Mouse (Mus musculus) left cerebral cortex, adult 2 months (tissue): ENCODE measurements at regions not wholly inside any gene's neighbourhood (a gene's known extent, or its start where the extent isn't known, plus 50 kb on each side); places are given as distances from the start of the nearest gene placed in this dataset.

Experiments
- DNase-seq, 2 experiments: peaks; one replicate each; pipeline ENCODE4 v3.0.0; 2021 to 2022; ENCODE audit warnings: low spot score in 2 of 2, mixed read lengths in 1 of 2; ENCODE audit errors: extremely low spot score in 1 of 2
- H3K27ac ChIP-seq: fragments of 200-600 bp; 2 replicates; pipeline ENCODE4 v1.8.1; 2022
- H3K4me3 ChIP-seq: fragments of 200-600 bp; 2 replicates; pipeline ENCODE4 v1.8.1; 2022
- CTCF ChIP-seq: fragments of 200-600 bp; IDR thresholded peaks from 2 replicates; pipeline ENCODE4 v1.8.1; 2022; ENCODE audit warnings: antibody characterized with exemption, mild to moderate bottlenecking, moderate library complexity
- intact Hi-C: fragments of 180-260 bp; cut with DNase I; formaldehyde crosslinking; loops from one replicate; pipeline ENCODE4 v1.15.1; 2025

GRCm38 (mm10) chr16:46769383-46769782 lies 271.1 kb upstream of the Nectin3 start:
- H3K4me3 ChIP-seq: no peak overlapping the region
- H3K27ac ChIP-seq: no peak overlapping the region
- peak in 1 of 2 experiments; percentile 11 for DNase-seq
- intact Hi-C loops: loop anchor here (5.0 kb wide), 1 partner anchor 272 kb away; the partner anchor contains the start of gene Nectin3
- TF ChIP-seq CTCF: no peak

GRCm38 (mm10) chr16:46768376-46768775 lies 270.1 kb upstream of the Nectin3 start:
- DNase-seq: no peak
- intact Hi-C loops: loop anchor here (5.0 kb wide), 1 partner anchor 271 kb away; the partner anchor contains the start of gene Nectin3
- H3K27ac ChIP-seq: no peak overlapping the region
- H3K4me3 ChIP-seq: no peak overlapping the region
- TF ChIP-seq CTCF: no peak

GRCm38 (mm10) chr16:46735140-46735539 lies 236.8 kb upstream of the Nectin3 start:
- Histone ChIP-seq H3K27ac (no peak overlapping the region), H3K4me3 (no peak overlapping the region)
- DNase-seq: no peak
- TF ChIP-seq CTCF: no peak
- intact Hi-C loops: no loop called here

GRCm38 (mm10) chr16:46728424-46728823 lies 230.1 kb upstream of the Nectin3 start:
- TF ChIP-seq CTCF: no peak
- Histone ChIP-seq H3K27ac (no peak overlapping the region), H3K4me3 (no peak overlapping the region)
- intact Hi-C loops: no loop called here
- DNase-seq: no peak

- Histone ChIP-seq H3K27ac (no peak overlapping the region), H3K4me3 (no peak overlapping the region)
- DNase-seq: no peak
- TF ChIP-seq CTCF: no peak
- intact Hi-C loops: no loop called here
These were observed 225.3 kb upstream of the Nectin3 start for GRCm38 (mm10) chr16:46723660-46724059.

GRCm38 (mm10) chr16:46679787-46680186 lies 181.5 kb upstream of the Nectin3 start:
- intact Hi-C loops: no loop called here

GRCm38 (mm10) chr16:46669590-46669989 lies 171.3 kb upstream of the Nectin3 start:
- no peak for DNase-seq
- no peak overlapping the region for H3K4me3 ChIP-seq
- H3K27ac ChIP-seq: no peak overlapping the region
- TF ChIP-seq CTCF: no peak
- intact Hi-C loops: no loop called here

More at GRCm38 (mm10) chr16:46679787-46680186, 181.5 kb upstream of the Nectin3 start:
- no peak for DNase-seq
- no peak for TF ChIP-seq CTCF
- Histone ChIP-seq H3K4me3 (no peak overlapping the region), H3K27ac (no peak overlapping the region)

- H3K27ac ChIP-seq: no peak overlapping the region
- no peak overlapping the region for H3K4me3 ChIP-seq
- intact Hi-C loops: no loop called here
- no peak for DNase-seq
- no peak for TF ChIP-seq CTCF
These were observed 167.2 kb upstream of the Nectin3 start for GRCm38 (mm10) chr16:46665566-46665965.

GRCm38 (mm10) chr16:46663008-46663407 lies 164.7 kb upstream of the Nectin3 start:
- intact Hi-C loops: no loop called here
- DNase-seq: no peak
- no peak for TF ChIP-seq CTCF
- Histone ChIP-seq H3K4me3 (no peak overlapping the region), H3K27ac (no peak overlapping the region)

GRCm38 (mm10) chr16:46655041-46655440 lies 156.7 kb upstream of the Nectin3 start:
- intact Hi-C loops: no loop called here
- no peak for DNase-seq
- TF ChIP-seq CTCF: no peak

GRCm38 (mm10) chr16:46625807-46626206 lies 127.5 kb upstream of the Nectin3 start:
- H3K27ac ChIP-seq: no peak overlapping the region
- no peak overlapping the region for H3K4me3 ChIP-seq
- no peak for TF ChIP-seq CTCF
- intact Hi-C loops: no loop called here
- no peak for DNase-seq

More at GRCm38 (mm10) chr16:46655041-46655440, 156.7 kb upstream of the Nectin3 start:
- Histone ChIP-seq H3K4me3 (no peak overlapping the region), H3K27ac (no peak overlapping the region)

GRCm38 (mm10) chr16:46623246-46623645 lies 124.9 kb upstream of the Nectin3 start:
- no peak for TF ChIP-seq CTCF

GRCm38 (mm10) chr16:46619871-46620270 lies 121.5 kb upstream of the Nectin3 start:
- no peak for TF ChIP-seq CTCF
- Histone ChIP-seq H3K27ac (no peak overlapping the region), H3K4me3 (no peak overlapping the region)
- intact Hi-C loops: no loop called here
- no peak for DNase-seq

More at GRCm38 (mm10) chr16:46623246-46623645, 124.9 kb upstream of the Nectin3 start:
- no peak overlapping the region for H3K27ac ChIP-seq
- H3K4me3 ChIP-seq: no peak overlapping the region
- intact Hi-C loops: no loop called here
- no peak for DNase-seq
